Comparison of ENCODE assay signal across 8 mouse cellular contexts in genomic region chr11:106134580-106135528, GRCm38 (mm10). TPM values are rescaled to one million over a fixed set of nuclear protein-coding genes. Genes with fewer than 3 reads are reported as not detected.
A peak's percentile ranks its signal among the peaks of the same experiment; 100 is the strongest.
DNase-seq lines count a peak whose midpoint lies in the region; ATAC-seq lines count a peak whose summit lies in the region.

No protein-coding gene starts in this region.

- peak; percentile 27 to 92 for DNase-seq in left cerebral cortex, postnatal 10 days (ENCODE audit: extremely low spot score in 1 of 2, low spot score in 2 of 2)
- no peak for DNase-seq in left cerebral cortex, adult 9 months (ENCODE audit: low spot score in 2 of 2)
- DNase-seq in adrenal gland, postnatal 25 days, result peak; percentile 88
- DNase-seq in forebrain, embryonic 14.5 days (ENCODE audit: low spot score), result peak; percentile 59
- DNase-seq in midbrain, embryonic 11.5 days (ENCODE audit: low spot score, missing footprints), result no peak
- peak; percentile 52 for DNase-seq in testis, postnatal 14 days (ENCODE audit: low spot score)

- H3K4me1 ChIP-seq in forebrain, embryonic 14.5 days (ENCODE audit: control insufficient read depth, insufficient read depth, low read length), result no peaks in the 10 kb centered on the region
- H3K4me1 ChIP-seq in limb, embryonic 12.5 days (replicated peaks), result no peaks in the 10 kb centered on the region
- peaks cover 3% of the 10 kb centered on the region; the same call in 1 of the 2 replicates for H3K4me1 ChIP-seq in midbrain, embryonic 11.5 days (ENCODE audit: control insufficient read depth, insufficient read depth, low read length)

- intact Hi-C loops in left cerebral cortex, postnatal 10 days (cut with DNase I), result loop anchor here (5.0 kb wide), 1 partner anchor 43 kb away; no protein-coding TSS in a partner anchor

- peak overlapping the region; percentile 29; the same call in 1 of the 2 replicates for H3K9ac ChIP-seq in forebrain, embryonic 14.5 days (ENCODE audit: low read length)
- H3K9ac ChIP-seq in limb, embryonic 12.5 days (replicated peaks), result no peak overlapping the region
- H3K9ac ChIP-seq in midbrain, embryonic 11.5 days (ENCODE audit: low read length), result no peak overlapping the region

- WGBS in forebrain, embryonic 14.5 days, result 47% methylated on average over 8 of the region's 8 CpGs
- WGBS in limb, embryonic 12.5 days, result 48% methylated on average over 8 of the region's 8 CpGs
- WGBS in midbrain, embryonic 11.5 days, result 47% methylated on average over 8 of the region's 8 CpGs

- H3K4me3 ChIP-seq in forebrain, embryonic 14.5 days (ENCODE audit: low read depth, low read length), result no peak overlapping the region
- H3K4me3 ChIP-seq in limb, embryonic 12.5 days (replicated peaks), result no peak overlapping the region
- H3K4me3 ChIP-seq in midbrain, embryonic 11.5 days (ENCODE audit: low read depth, low read length), result no peak overlapping the region

- H3K27me3 ChIP-seq in forebrain, embryonic 14.5 days (replicated peaks; ENCODE audit: control insufficient read depth, insufficient read depth, low read length), result no peaks in the 10 kb centered on the region
- no peaks in the 10 kb centered on the region for H3K27me3 ChIP-seq in limb, embryonic 12.5 days
- H3K27me3 ChIP-seq in midbrain, embryonic 11.5 days (ENCODE audit: control insufficient read depth, insufficient read depth, low read length), result no peaks in the 10 kb centered on the region

- no peak overlapping the region for H3K4me2 ChIP-seq in forebrain, embryonic 14.5 days (ENCODE audit: low read length)
- H3K4me2 ChIP-seq in limb, embryonic 12.5 days, result no peak overlapping the region
- H3K4me2 ChIP-seq in midbrain, embryonic 11.5 days, result no peak overlapping the region

- H3K36me3 ChIP-seq in forebrain, embryonic 14.5 days (ENCODE audit: control insufficient read depth, insufficient read depth, low read length), result peaks cover 17% of the 10 kb centered on the region; the same call in 1 of the 2 replicates
- H3K36me3 ChIP-seq in limb, embryonic 12.5 days, result peaks cover 62% of the 10 kb centered on the region
- H3K36me3 ChIP-seq in midbrain, embryonic 11.5 days (ENCODE audit: control insufficient read depth, insufficient read depth, low read length), result no peaks in the 10 kb centered on the region

- H3K9me3 ChIP-seq in forebrain, embryonic 14.5 days (replicated peaks; ENCODE audit: control insufficient read depth, low read length), result no peaks in the 10 kb centered on the region
- no peaks in the 10 kb centered on the region for H3K9me3 ChIP-seq in limb, embryonic 12.5 days
- no peaks in the 10 kb centered on the region for H3K9me3 ChIP-seq in midbrain, embryonic 11.5 days (ENCODE audit: control insufficient read depth, low read length)

- peak overlapping the region; percentile 79 for H3K27ac ChIP-seq in forebrain, embryonic 14.5 days (ENCODE audit: low read depth, low read length)
- peak overlapping the region; percentile 20; the same call in 1 of the 2 replicates for H3K27ac ChIP-seq in limb, embryonic 12.5 days
- H3K27ac ChIP-seq in midbrain, embryonic 11.5 days (ENCODE audit: low read depth, low read length), result peak overlapping the region; percentile 41

- no peak for ATAC-seq in forebrain, embryonic 14.5 days
- ATAC-seq in hematopoietic stem cell, adult 5-6 weeks (replicated peaks in 1 of 2; ENCODE audit: insufficient read depth in 1 of 2, low FRiP score in 2 of 2, low TSS enrichment in 1 of 2, low read depth in 1 of 2, poor library complexity in 2 of 2, severe bottlenecking in 2 of 2), result peak; percentile 93 to 98
- no peak for ATAC-seq in limb, embryonic 12.5 days (ENCODE audit: insufficient number of reproducible peaks, insufficient read depth, low FRiP score, low TSS enrichment, low read depth)
- no peak for ATAC-seq in midbrain, embryonic 11.5 days (ENCODE audit: low FRiP score)

RNA-seq across cellular contexts. Expression of gene Gm10840, which starts 25.8 kb away (rescaled TPM):
- total RNA-seq in left cerebral cortex, postnatal 10 days (2021), result 1 to 10 TPM in 1 of 2 experiments, not detected in 1; 1.5 TPM
- not detected in 2 replicates for total RNA-seq in adrenal gland, postnatal 25 days (2021)
- not detected in 2 replicates for polyA plus RNA-seq in forebrain, embryonic 14.5 days (2014; fragmentation: Nextera tagmentation; extraction: Ambion mirVana)
- 13.6 TPM in 1 of 2 replicates, not detected in the other for total RNA-seq in hematopoietic stem cell, adult 5-6 weeks (2017)
- polyA plus RNA-seq in limb, embryonic 12.5 days (2016; fragmentation: Nextera tagmentation; extraction: Ambion mirVana), result not detected in 2 replicates
- not detected in 2 replicates for polyA plus RNA-seq in midbrain, embryonic 11.5 days (2014; fragmentation: Nextera tagmentation; extraction: Ambion mirVana)

RNA-seq across cellular contexts. Expression of gene Limd2, which starts 25.8 kb away (rescaled TPM):
- total RNA-seq in left cerebral cortex, postnatal 10 days (2021), result 10 to 100 TPM; 79.4 to 89.1 TPM
- total RNA-seq in adrenal gland, postnatal 25 days (2021), result 10.6 and 16.4 TPM in 2 replicates
- polyA plus RNA-seq in forebrain, embryonic 14.5 days (2014; fragmentation: Nextera tagmentation; extraction: Ambion mirVana), result 223 and 240 TPM in 2 replicates
- 39.7 and 57.2 TPM in 2 replicates for total RNA-seq in hematopoietic stem cell, adult 5-6 weeks (2017)
- polyA plus RNA-seq in limb, embryonic 12.5 days (2016; fragmentation: Nextera tagmentation; extraction: Ambion mirVana), result 508 and 509 TPM in 2 replicates
- 301 and 308 TPM in 2 replicates for polyA plus RNA-seq in midbrain, embryonic 11.5 days (2014; fragmentation: Nextera tagmentation; extraction: Ambion mirVana)

RNA-seq across cellular contexts. Expression of gene Map3k3, which starts 50.4 kb away (rescaled TPM):
- total RNA-seq in left cerebral cortex, postnatal 10 days (2021), result 10 to 100 TPM; 23.0 to 23.6 TPM
- total RNA-seq in adrenal gland, postnatal 25 days (2021), result 35.2 and 50.6 TPM in 2 replicates
- 9.0 and 11.0 TPM in 2 replicates for polyA plus RNA-seq in forebrain, embryonic 14.5 days (2014; fragmentation: Nextera tagmentation; extraction: Ambion mirVana)
- total RNA-seq in hematopoietic stem cell, adult 5-6 weeks (2017), result 37.0 and 42.3 TPM in 2 replicates
- polyA plus RNA-seq in limb, embryonic 12.5 days (2016; fragmentation: Nextera tagmentation; extraction: Ambion mirVana), result 27.3 and 35.1 TPM in 2 replicates
- polyA plus RNA-seq in midbrain, embryonic 11.5 days (2014; fragmentation: Nextera tagmentation; extraction: Ambion mirVana), result 14.9 and 16.8 TPM in 2 replicates

Comparison
In these comparisons a context has a peak if more than half of its experiments do, and no peak if none do; other contexts are left out.
1. DNase-seq: peak in left cerebral cortex, postnatal 10 days (2 of 2), adrenal gland, postnatal 25 days (single experiment), forebrain, embryonic 14.5 days (single experiment) and testis, postnatal 14 days (single experiment); none in left cerebral cortex, adult 9 months (0 of 2) and midbrain, embryonic 11.5 days (single experiment).
2. ATAC-seq: peak in hematopoietic stem cell, adult 5-6 weeks (2 of 2); none in forebrain, embryonic 14.5 days (single experiment), limb, embryonic 12.5 days (single experiment) and midbrain, embryonic 11.5 days (single experiment).
3. H3K27ac ChIP-seq: peak in every context shown above with its lines; median percentile 79 in forebrain, embryonic 14.5 days; 41 in midbrain, embryonic 11.5 days; 20 in limb, embryonic 12.5 days.